Mouse (Mus musculus): Measurements from ENCODE around the gene Mcm8. TPM values are rescaled to one million over a fixed set of nuclear protein-coding genes. Genes with fewer than 3 reads are reported as not detected.
A peak's percentile ranks its signal among the peaks of the same experiment; 100 is the strongest.

Mcm8 gene
- polyA plus RNA-seq, 1 experiment from 2014 or later = 7.8 TPM

DNA sequence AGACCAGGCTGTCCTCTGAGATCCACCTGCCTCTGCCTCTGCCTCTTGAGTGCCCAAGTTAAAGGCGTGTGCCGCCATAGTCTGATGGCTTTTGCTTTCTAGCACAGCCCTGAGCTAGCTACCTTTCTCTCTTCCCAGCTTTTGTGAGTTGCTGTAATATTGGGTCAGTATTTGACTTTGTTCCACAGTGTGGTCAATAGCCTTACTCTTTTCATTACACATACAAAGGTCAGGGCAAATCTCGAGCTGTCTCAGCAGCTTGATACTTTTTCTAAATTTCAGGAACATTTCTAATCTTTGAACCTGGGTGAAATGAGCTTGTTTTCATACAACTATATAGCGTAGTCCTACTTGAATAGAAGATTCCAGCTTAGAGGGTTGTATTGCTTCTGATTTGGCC lies 32.4 kb downstream of the Mcm8 start:
- Histone ChIP-seq H3K4me3 (replicated peaks) (peak overlapping the region; percentile 73; the same call in 1 of the 2 replicates), H3K4me1 (replicated peaks) (peaks cover 19% of the 10 kb centered on the region), H3K4me2 (replicated peaks) (peak overlapping the region; percentile 78), H3K27me3 (no peaks in the 10 kb centered on the region), H3K27ac (no peak overlapping the region), H3K36me3 (peaks cover 23% of the 10 kb centered on the region), H3K9ac (replicated peaks) (0 out of 2 replicates have a peak overlapping the region, but pooled peaks have one; percentile 94), H3K9me3 (no peaks in the 10 kb centered on the region)
- WGBS = 93% methylated on average over 4 of the region's 4 CpGs
- ATAC-seq = no peak

- H3K4me3 ChIP-seq (replicated peaks) = no peak overlapping the region
- peaks cover 19% of the 10 kb centered on the region for H3K4me1 ChIP-seq (replicated peaks)
- H3K9me3 ChIP-seq = no peaks in the 10 kb centered on the region
- no peak overlapping the region for H3K9ac ChIP-seq (replicated peaks)
- H3K27ac ChIP-seq = no peak overlapping the region
- H3K36me3 ChIP-seq = peaks cover 25% of the 10 kb centered on the region
- H3K27me3 ChIP-seq = no peaks in the 10 kb centered on the region
- no peak overlapping the region for H3K4me2 ChIP-seq (replicated peaks)
- 93% methylated on average over 6 of the region's 6 CpGs for WGBS
- ATAC-seq = no peak
Observed at GRCm38 (mm10) chr2:132849141-132849540, 33.2 kb downstream of the Mcm8 start.

DNA sequence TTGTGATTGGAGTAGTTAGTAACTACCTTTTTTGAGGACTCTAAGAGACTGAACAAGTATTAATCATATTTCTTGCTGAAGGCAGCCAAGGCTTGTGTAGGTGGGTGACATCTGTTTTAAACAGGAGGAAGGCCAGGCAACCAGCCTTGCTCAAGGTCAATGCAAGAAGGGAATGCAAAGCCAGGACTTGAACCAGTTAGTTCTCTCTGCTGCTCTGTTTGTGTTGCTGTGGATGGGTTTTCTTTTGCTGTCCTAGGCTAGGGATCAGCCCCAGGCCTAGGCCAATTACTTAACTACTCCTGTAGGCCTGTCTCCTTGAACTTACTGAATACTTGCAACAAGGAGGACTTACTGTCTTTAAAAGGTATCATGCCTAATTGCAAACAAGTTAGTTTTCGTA lies 37.1 kb downstream of the Mcm8 start:
- no peak for ATAC-seq
- H3K4me2 ChIP-seq (replicated peaks) = no peak overlapping the region
- H3K4me3 ChIP-seq (replicated peaks) = no peak overlapping the region
- H3K27me3 ChIP-seq = no peaks in the 10 kb centered on the region
- peaks cover 32% of the 10 kb centered on the region for H3K36me3 ChIP-seq
- H3K4me1 ChIP-seq (replicated peaks) = peaks cover 10% of the 10 kb centered on the region
- no peak overlapping the region for H3K9ac ChIP-seq (replicated peaks)
- WGBS = 87% methylated on average over 1 of the region's 1 CpGs
- no peaks in the 10 kb centered on the region for H3K9me3 ChIP-seq
- no peak overlapping the region for H3K27ac ChIP-seq

- Histone ChIP-seq H3K4me2 (replicated peaks) (no peak overlapping the region), H3K4me1 (replicated peaks) (no peaks in the 10 kb centered on the region), H3K9ac (replicated peaks) (no peak overlapping the region), H3K4me3 (replicated peaks) (no peak overlapping the region), H3K36me3 (peaks cover 19% of the 10 kb centered on the region), H3K27ac (no peak overlapping the region), H3K27me3 (no peaks in the 10 kb centered on the region), H3K9me3 (no peaks in the 10 kb centered on the region)
- WGBS = 90% methylated on average over 5 of the region's 5 CpGs
- ATAC-seq = no peak
Observed at GRCm38 (mm10) chr2:132856333-132856732, 40.4 kb downstream of the Mcm8 start.

- no peaks in the 10 kb centered on the region for H3K4me1 ChIP-seq (replicated peaks)
- no peak overlapping the region for H3K4me2 ChIP-seq (replicated peaks)
- no peaks in the 10 kb centered on the region for H3K27me3 ChIP-seq
- H3K9ac ChIP-seq (replicated peaks) = no peak overlapping the region
- peaks cover 13% of the 10 kb centered on the region for H3K36me3 ChIP-seq
- H3K27ac ChIP-seq = no peak overlapping the region
- ATAC-seq = no peak
- H3K4me3 ChIP-seq (replicated peaks) = no peak overlapping the region
- H3K9me3 ChIP-seq = no peaks in the 10 kb centered on the region
Observed at GRCm38 (mm10) chr2:132860435-132860834, 44.5 kb downstream of the Mcm8 start.

DNA sequence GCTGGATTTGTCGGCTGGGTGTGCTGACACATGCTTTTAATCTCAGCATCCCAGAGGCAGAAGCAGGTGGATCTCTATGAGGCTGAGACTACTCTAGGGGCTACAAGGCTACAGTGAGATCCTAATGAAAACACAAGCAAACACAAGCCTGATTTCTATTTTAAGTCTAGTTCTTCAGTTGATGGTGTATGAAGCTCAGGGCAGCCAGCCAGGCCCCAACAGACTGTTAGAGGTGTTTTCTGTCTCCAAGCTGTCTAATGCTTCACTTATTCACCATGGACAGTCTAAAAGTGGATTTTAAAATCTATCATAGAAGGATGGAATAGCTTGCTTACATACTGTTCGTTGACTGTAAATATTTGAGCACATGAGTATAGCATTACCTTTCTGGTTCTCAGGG lies 45.5 kb downstream of the Mcm8 start:
- no peaks in the 10 kb centered on the region for H3K27me3 ChIP-seq
- no peaks in the 10 kb centered on the region for H3K4me1 ChIP-seq (replicated peaks)
- no peak overlapping the region for H3K4me2 ChIP-seq (replicated peaks)
- no peak overlapping the region for H3K9ac ChIP-seq (replicated peaks)
- no peaks in the 10 kb centered on the region for H3K9me3 ChIP-seq
- 93% methylated on average over 2 of the region's 2 CpGs for WGBS
- H3K4me3 ChIP-seq (replicated peaks) = no peak overlapping the region
- H3K27ac ChIP-seq = no peak overlapping the region
- peaks cover 20% of the 10 kb centered on the region for H3K36me3 ChIP-seq
- no peak for ATAC-seq

DNA sequence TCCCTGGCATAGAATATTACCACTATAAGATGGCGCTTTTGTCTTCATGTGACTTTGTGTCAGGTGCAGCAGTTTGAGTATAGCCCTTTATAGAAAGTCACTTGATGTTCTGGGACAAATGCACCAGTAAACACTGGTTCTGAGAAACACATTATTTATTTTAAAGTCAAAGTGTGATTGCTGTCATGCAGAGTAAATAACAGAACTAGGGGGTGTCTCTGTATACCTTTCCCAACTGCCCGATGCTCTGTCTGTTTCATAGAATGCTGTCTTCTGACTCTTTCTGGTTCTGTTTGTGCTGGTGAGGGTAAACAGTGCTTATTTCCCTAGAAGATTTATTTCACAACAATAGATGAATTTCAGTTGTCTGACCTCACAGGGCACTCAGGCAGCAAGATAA lies 47.4 kb downstream of the Mcm8 start:
- Histone ChIP-seq H3K4me1 (replicated peaks) (no peaks in the 10 kb centered on the region), H3K27me3 (no peaks in the 10 kb centered on the region), H3K9me3 (no peaks in the 10 kb centered on the region), H3K36me3 (peaks cover 27% of the 10 kb centered on the region), H3K4me2 (replicated peaks) (no peak overlapping the region), H3K27ac (no peak overlapping the region), H3K4me3 (replicated peaks) (no peak overlapping the region), H3K9ac (replicated peaks) (no peak overlapping the region)
- WGBS = 95% methylated on average over 2 of the region's 2 CpGs
- no peak for ATAC-seq

DNA sequence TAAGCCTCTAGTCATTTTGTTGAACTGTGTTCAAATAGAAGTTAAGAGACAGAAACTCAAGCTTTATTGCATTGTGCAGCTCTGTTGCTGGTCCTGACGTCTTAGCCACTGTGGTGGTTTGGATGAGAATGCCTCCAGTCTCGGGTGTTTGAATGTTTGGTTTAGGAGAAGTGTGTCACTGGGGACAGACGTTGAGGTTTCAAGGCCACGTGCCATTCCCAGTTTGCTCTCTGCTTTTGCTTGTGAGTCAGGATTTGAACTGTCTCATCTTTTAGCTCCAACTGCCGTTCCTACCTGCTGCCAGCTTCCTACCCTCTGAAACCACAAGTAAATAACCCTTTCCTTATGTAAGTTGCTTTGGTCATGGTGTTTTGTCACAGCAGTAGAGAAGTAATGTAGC lies 51.6 kb downstream of the Mcm8 start:
- Histone ChIP-seq H3K4me1 (replicated peaks) (no peaks in the 10 kb centered on the region), H3K9ac (replicated peaks) (no peak overlapping the region), H3K27me3 (no peaks in the 10 kb centered on the region), H3K27ac (no peak overlapping the region), H3K36me3 (peaks cover 27% of the 10 kb centered on the region), H3K9me3 (no peaks in the 10 kb centered on the region), H3K4me2 (replicated peaks) (no peak overlapping the region), H3K4me3 (replicated peaks) (no peak overlapping the region)
- WGBS = 76% methylated on average over 5 of the region's 5 CpGs
- ATAC-seq = no peak

DNA sequence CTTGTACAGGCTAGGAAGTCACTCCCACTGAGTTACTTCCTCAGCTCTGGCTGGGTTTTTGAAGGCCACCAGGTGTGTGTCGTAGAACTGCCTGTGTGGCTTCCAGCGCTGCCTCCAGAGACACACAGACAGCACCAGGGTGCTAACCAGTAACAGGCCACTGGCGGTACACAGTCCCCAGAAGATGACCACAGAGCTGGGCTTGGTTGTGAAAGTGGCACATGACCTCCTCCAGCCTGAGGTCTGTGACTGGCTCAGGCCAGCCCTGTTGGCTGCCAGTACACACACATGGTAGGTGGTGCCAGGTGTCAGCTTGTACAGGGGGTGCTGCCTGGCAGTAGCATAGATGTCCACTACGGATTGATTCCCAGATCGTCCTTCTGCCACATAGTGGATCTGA lies 53.7 kb downstream of the Mcm8 start:
- peak; percentile 34; the same call in 1 of the 2 replicates for ATAC-seq
- 90% methylated on average over 5 of the region's 5 CpGs for WGBS
- no peak overlapping the region for H3K27ac ChIP-seq
- no peak overlapping the region for H3K4me2 ChIP-seq (replicated peaks)
- no peaks in the 10 kb centered on the region for H3K4me1 ChIP-seq (replicated peaks)
- H3K9ac ChIP-seq (replicated peaks) = no peak overlapping the region
- H3K4me3 ChIP-seq (replicated peaks) = no peak overlapping the region
- no peaks in the 10 kb centered on the region for H3K9me3 ChIP-seq
- peaks cover 22% of the 10 kb centered on the region for H3K36me3 ChIP-seq
- H3K27me3 ChIP-seq = no peaks in the 10 kb centered on the region

GRCm38 (mm10) chr2:132870286-132870685 lies 54.3 kb downstream of the Mcm8 start:
- H3K27me3 ChIP-seq = no peaks in the 10 kb centered on the region
- no peak overlapping the region for H3K9ac ChIP-seq (replicated peaks)
- no peak overlapping the region for H3K4me3 ChIP-seq (replicated peaks)
- no peak overlapping the region for H3K27ac ChIP-seq
- peaks cover 18% of the 10 kb centered on the region for H3K36me3 ChIP-seq
- H3K9me3 ChIP-seq = no peaks in the 10 kb centered on the region
- peak; percentile 34; the same call in 1 of the 2 replicates for ATAC-seq
- H3K4me2 ChIP-seq (replicated peaks) = no peak overlapping the region
- whole genome bisulfite sequencing = 77% methylated on average over 4 of the region's 4 CpGs
- no peaks in the 10 kb centered on the region for H3K4me1 ChIP-seq (replicated peaks)

DNA sequence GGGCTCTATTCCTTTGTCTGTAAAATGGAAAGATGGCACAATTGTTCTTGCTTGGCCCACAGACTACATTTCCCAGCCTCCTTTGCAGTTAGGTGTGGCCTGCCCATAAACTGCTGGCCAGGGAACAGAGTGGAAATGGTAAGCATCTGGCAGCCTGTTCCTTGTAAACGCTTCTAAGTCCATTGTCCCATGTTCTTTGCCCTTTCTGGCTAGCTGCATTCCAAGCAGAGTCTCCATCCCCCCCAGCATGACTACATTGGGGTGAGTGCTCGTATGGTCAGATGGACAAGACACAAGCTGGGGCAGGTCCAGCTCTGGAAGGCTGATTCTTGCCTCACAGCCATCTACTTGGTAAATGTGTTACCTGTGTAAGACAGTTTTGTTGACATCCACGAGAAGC lies 55.7 kb downstream of the Mcm8 start:
- Histone ChIP-seq H3K4me1 (replicated peaks) (no peaks in the 10 kb centered on the region), H3K9ac (replicated peaks) (no peak overlapping the region), H3K36me3 (peaks cover 9% of the 10 kb centered on the region; the same call in 1 of the 2 replicates), H3K4me2 (replicated peaks) (no peak overlapping the region), H3K27ac (no peak overlapping the region), H3K4me3 (replicated peaks) (no peak overlapping the region), H3K9me3 (no peaks in the 10 kb centered on the region), H3K27me3 (no peaks in the 10 kb centered on the region)
- ATAC-seq = no peak
- 74% methylated on average over 3 of the region's 3 CpGs for WGBS

DNA sequence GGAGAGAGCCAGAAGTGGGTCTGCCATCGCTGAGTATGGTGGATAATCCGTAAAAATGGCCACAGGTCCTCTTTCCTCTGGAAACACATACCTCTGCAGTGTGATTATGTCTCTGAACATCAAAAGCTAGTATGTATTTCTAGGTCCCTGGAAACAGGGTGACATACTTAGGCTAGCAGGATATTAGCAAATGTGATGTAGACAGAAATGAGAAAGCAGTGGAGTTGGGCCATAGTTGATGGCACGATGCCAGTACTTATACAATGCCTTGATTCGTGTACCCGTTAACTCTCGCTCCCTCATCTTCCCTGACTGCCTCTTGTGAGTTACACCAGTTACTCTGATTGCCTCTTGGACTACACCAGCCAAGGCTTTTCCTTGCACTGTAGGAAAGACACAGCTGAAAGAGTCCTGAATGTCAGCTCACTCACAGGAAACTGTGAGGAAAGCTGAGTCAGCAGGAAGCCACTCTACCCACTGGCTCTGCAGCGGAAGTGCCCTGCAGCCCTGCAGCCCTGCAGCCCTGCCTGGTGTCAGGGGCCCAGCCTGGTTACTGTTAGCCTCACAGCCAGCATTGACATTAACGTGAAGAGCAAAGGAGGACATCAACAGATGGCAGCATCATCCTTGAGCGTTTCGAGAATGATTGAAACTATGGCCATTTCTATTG lies 57.9 kb downstream of the Mcm8 start:
- H3K4me2 ChIP-seq (replicated peaks) = no peak overlapping the region
- no peak overlapping the region for H3K4me3 ChIP-seq (replicated peaks)
- H3K9me3 ChIP-seq = no peaks in the 10 kb centered on the region
- 90% methylated on average over 10 of the region's 10 CpGs for WGBS
- no peak overlapping the region for H3K27ac ChIP-seq
- H3K9ac ChIP-seq (replicated peaks) = no peak overlapping the region
- peaks cover 20% of the 10 kb centered on the region for H3K27me3 ChIP-seq
- no peak for ATAC-seq
- H3K36me3 ChIP-seq = no peaks in the 10 kb centered on the region
- 0 out of 2 replicates have a peak, but pooled peaks cover under 1% of the 10 kb centered on the region for H3K4me1 ChIP-seq (replicated peaks)

DNA sequence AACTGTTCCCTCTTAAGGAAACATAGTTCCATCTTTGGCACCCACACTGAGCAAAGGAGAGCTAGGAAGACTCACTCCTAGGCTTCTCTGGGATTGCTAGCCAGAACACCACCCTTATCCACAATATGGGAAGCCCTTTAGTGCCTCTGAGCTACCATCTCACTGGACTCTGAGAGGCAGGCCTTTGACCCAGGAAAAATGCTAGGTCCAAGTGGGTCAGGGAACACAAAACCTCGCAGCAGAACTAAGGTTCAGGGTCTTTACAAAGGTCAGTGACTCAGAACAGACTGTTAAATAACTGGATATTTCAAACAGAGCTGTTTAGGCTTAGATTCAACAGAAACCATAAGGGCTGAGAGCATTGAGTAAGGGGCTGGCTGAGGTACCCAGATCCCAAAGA lies 61.0 kb downstream of the Mcm8 start:
- WGBS = 54% methylated on average over 1 of the region's 1 CpGs
- no peaks in the 10 kb centered on the region for H3K36me3 ChIP-seq
- no peak for ATAC-seq
- no peak overlapping the region for H3K4me3 ChIP-seq (replicated peaks)
- no peaks in the 10 kb centered on the region for H3K9me3 ChIP-seq
- no peak overlapping the region for H3K9ac ChIP-seq (replicated peaks)
- H3K27ac ChIP-seq = no peak overlapping the region
- H3K4me1 ChIP-seq (replicated peaks) = peaks cover 26% of the 10 kb centered on the region
- no peak overlapping the region for H3K4me2 ChIP-seq (replicated peaks)
- peaks cover 52% of the 10 kb centered on the region for H3K27me3 ChIP-seq

All from midbrain, embryonic 13.5 days (tissue).